Mouse (Mus musculus) embryo, embryonic 9.5 days (tissue): ENCODE data around the gene Ntm.

ENCODE experiments used
- DNase-seq: peaks from one replicate; pipeline ENCODE4 v3.0.0-alpha.2; 2017; ENCODE audit errors: extremely low spot score

Gene Ntm

GRCm38 (mm10) chr9:29060293-29060692 is 902.6 kb downstream of the Ntm start:
- no peak for DNase-seq

GRCm38 (mm10) chr9:29058811-29059210 is 904.1 kb downstream of the Ntm start:
- DNase-seq = no peak

- DNase-seq = no peak
Measured at GRCm38 (mm10) chr9:29055637-29056036, 907.3 kb downstream of the Ntm start.

GRCm38 (mm10) chr9:29036466-29036865 is 926.5 kb downstream of the Ntm start:
- peak; percentile 19 for DNase-seq

GRCm38 (mm10) chr9:29036058-29036457 is 926.9 kb downstream of the Ntm start:
- DNase-seq = no peak

- DNase-seq = no peak
Measured at GRCm38 (mm10) chr9:29026410-29026809, 936.5 kb downstream of the Ntm start.

GRCm38 (mm10) chr9:29025603-29026002 is 937.3 kb downstream of the Ntm start:
- DNase-seq = no peak

GRCm38 (mm10) chr9:29025104-29025503 is 937.8 kb downstream of the Ntm start:
- DNase-seq = no peak

- no peak for DNase-seq
Measured at GRCm38 (mm10) chr9:29016879-29017278, 946.1 kb downstream of the Ntm start.

GRCm38 (mm10) chr9:29013881-29014280 is 949.1 kb downstream of the Ntm start:
- DNase-seq = no peak

GRCm38 (mm10) chr9:29012541-29012940 is 950.4 kb downstream of the Ntm start:
- DNase-seq = no peak

- DNase-seq = peak; percentile 4
Measured at GRCm38 (mm10) chr9:29011476-29011875, 951.5 kb downstream of the Ntm start.

GRCm38 (mm10) chr9:29004534-29004933 is 958.4 kb downstream of the Ntm start:
- no peak for DNase-seq

- DNase-seq = peak; percentile 17
Measured at GRCm38 (mm10) chr9:28999951-29000351, 963.0 kb downstream of the Ntm start.

GRCm38 (mm10) chr9:28977275-28977674 is 985.7 kb downstream of the Ntm start:
- no peak for DNase-seq

GRCm38 (mm10) chr9:28969455-28969854 is 993.5 kb downstream of the Ntm start:
- no peak for DNase-seq
